Mouse (Mus musculus) liver, embryonic 14.5 days (tissue): ENCODE measurements around the gene Eaf1.

ENCODE experiments used
- CTCF ChIP-seq: IDR thresholded peaks from 2 replicates; pipeline ENCODE4 v1.5.1; 2016; ENCODE audit warnings: antibody characterized with exemption, low read depth, control low read depth
- EP300 ChIP-seq: IDR thresholded peaks from 2 replicates; pipeline ENCODE4 v1.6.1; 2016; ENCODE audit warnings: antibody characterized with exemption, low read depth

DNA sequence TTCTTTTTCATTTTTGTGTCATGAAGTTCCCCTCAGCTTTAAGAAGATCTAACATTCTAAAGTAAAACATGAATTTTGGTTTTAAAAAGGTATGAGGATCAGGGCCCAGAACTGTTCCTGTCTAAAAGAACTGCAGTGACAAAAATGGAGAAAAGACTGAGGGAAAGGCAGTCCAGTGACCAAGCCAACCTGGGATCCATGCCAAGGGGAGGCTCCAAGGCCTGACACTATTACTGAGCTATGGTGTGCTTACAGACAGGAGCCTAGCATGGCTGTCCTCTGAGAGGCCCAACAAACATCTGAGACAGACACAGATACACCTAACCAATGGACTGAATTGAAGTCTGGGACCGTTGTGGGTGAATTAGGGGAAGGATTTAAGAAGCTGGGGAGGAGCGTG is 15.7 kb downstream of the Eaf1 start:
- no peak for TF ChIP-seq CTCF
- no peak for TF ChIP-seq EP300
